Mouse (Mus musculus) naive thymus-derived CD4-positive, alpha-beta T cell, adult 5 months (primary cell): ENCODE data around the gene Pgpep1l. TPM values are rescaled to one million over a fixed set of nuclear protein-coding genes. Genes with fewer than 3 reads are reported as not detected.

Experiments
- polyA plus RNA-seq: library from polyadenylated mRNA; unstranded; fragments of 100-300 nt; shearing (Covaris generic); gene quantifications from one replicate; pipeline ENCODE4 v1.2.1, GENCODE M21; 2017

Pgpep1l gene
- polyA plus RNA-seq, result 3.5 TPM

GRCm38 (mm10) chr7:68264028-68264453 is at the start of gene Pgpep1l:
TSS of gene Pgpep1l (minus strand) at chr7:68264233.

GRCm38 (mm10) chr7:68273515-68273914 is 9.5 kb upstream of the Pgpep1l start, which contains the start of gene Fam169b:
TSS of gene Fam169b (plus strand) at chr7:68273839.

Other genes with a start within 250 kb of the Pgpep1l start
- gene Fam169b, start 9.6 kb upstream of the Pgpep1l start, polyA plus RNA-seq, result 175 TPM